Mouse (Mus musculus) gastrocnemius, adult 8-10 months (tissue): Measurements from ENCODE around the gene Rab17. TPM values are rescaled to one million over a fixed set of nuclear protein-coding genes. Genes with fewer than 3 reads are reported as not detected.

Source experiments
- DNase-seq, 2 experiments: peaks; one replicate each; pipeline ENCODE4 v3.0.0; 2022; ENCODE audit warnings: low spot score in 2 of 2
- total RNA-seq, 4 experiments: library from RNA; stranded (reverse); gene quantifications; 2 replicates each; pipeline ENCODE4 v1.2.4; 2022

Gene Rab17
- total RNA-seq, result not detected

DNA sequence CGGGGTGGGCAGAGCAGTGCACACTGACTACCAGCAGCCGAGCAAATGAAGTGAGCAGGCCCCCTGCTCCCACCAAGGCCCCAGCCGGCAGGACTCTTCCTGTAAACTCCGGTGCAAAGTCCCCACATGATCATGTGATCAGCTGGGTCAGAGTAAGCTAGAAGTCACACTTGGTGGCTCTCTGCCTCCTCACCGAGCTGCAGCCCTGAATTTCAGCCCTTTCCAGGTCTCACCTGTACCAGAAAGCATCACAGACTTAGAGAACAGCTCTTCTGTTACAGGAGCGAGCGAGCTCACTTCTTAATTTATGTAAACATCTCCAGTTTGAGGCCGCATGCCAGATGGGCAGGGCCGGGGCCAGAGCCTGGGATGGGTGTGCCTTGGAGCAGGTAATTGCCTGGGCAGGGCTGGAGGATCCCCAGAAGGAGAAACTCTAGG, at the start of gene Rab17:
Gene Rab17, minus strand, starts transcription at position 315 of the 438 bp plus-strand sequence.
- DNase-seq, result no peak

DNA sequence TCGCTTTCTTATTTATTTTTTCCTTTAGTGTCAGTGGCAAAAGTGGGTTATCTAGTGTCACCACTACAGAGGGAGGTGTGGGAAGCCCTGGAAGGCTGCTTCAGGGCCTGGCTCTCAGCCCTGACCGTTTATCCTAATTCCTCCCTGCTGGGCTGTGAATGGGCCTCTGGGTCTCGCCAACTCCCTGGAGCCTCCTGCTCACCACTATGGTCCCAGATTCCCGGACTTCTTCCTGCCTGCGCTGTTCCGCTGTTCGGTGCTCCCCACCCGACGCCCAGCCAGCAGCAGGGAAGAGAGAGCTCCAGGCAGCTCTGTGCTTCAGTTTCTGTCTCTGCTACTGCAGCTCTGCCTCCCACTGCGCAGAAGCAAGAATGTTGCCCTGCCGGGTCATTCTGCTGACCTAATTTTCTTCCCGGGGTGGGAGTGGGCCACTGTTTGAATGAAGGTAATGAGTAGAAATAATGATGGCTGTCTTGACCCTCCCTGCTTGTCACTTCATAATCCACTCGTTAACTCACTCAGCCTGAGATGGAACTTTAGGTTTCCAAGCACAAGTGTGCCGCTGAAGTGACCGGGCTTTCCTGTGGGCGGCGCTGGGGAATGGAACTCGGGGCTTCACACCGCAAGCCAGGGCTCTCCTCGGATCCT, 47.8 kb upstream of the Rab17 start:
- DNase-seq, result no peak

- no peak for DNase-seq
Observed at GRCm38 (mm10) chr1:91015571-91015970, 46.1 kb upstream of the Rab17 start.

GRCm38 (mm10) chr1:91013803-91014202, 44.3 kb upstream of the Rab17 start:
- no peak for DNase-seq

DNA sequence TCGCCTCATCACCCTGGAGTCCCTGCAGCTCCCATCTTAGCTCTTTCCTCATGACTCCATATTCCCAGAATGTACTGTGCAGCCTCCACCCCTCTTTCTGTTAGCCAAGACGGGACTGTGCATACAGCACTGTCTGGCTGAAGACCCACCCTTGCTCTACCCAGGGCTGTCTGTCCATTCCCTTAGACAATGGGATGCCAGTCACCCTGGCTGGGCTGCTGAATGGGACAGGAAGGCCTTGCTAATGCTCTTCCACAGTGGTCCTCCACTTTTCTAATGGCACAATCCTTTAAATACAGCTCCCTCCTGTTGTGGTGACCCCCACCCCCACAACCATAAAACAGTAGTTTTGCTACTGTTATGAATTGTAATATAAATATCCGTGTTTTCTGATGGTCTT, 41.9 kb upstream of the Rab17 start:
- no peak for DNase-seq

DNA sequence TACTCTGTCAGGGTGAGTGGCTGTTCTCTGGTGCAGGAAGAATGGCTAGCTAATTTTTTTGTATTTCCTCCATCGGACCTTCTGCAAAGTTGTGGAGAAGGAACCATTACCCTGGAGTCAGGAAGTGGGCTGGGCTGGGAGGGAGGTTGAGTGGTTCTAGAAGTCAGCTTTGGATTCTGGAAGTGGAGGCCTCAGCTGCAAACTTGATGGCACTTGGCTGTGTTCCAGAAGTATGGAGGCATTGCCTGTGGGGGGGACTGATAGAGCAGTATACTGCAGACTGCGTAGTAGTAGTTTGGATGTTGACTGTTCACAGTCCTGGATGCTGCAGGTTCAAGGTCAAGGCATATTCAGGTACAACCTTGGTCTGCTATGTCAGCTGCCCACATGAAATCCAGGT, 41.3 kb upstream of the Rab17 start:
- DNase-seq, result no peak

DNA sequence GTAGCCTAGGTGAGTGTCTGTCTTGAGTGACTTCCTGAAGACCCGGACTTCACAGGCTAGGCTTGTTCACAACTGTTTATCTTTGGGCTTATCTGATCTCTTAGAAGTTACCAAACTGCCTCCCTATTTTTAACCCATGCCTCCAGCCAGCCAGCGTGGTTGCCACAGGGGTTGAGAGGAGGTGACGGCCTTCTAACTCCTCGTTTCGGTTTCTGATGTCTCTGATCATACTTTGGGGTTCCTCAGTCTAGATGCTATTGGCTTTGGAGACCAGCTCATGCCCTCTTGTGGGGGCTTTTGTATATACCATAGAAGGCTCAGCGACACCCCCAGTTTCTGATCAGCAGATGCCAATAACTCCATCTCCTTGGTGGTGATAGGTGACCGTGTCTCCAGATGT, 40.8 kb upstream of the Rab17 start:
- no peak for DNase-seq

- DNase-seq, result no peak
Observed at GRCm38 (mm10) chr1:91009266-91009665, 39.8 kb upstream of the Rab17 start.

GRCm38 (mm10) chr1:91008746-91009145, 39.3 kb upstream of the Rab17 start:
- DNase-seq, result no peak

- DNase-seq, result peak in 1 of 2 experiments; percentile 43
Observed at GRCm38 (mm10) chr1:91008147-91008682, 38.8 kb upstream of the Rab17 start.

GRCm38 (mm10) chr1:91006708-91007107, 37.2 kb upstream of the Rab17 start:
- no peak for DNase-seq

DNA sequence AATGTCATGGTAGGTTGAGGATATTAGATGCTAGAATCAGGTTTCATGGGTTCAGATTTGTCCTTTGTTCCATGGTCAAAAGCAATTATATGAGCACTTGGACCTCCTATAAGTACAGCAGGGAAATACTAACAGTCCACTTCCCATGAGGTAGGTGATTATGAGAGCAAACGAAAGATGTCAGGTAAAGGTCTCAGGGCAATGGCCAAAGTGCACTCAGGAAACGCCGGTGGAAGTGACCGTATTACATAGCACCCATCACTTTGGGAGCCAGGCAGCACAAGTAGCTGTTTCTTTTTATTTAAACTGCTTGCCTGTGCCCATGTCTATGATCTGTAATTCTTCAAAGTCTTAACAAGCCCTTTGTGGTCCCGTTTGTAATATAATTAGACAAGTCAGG, 36.6 kb upstream of the Rab17 start:
- no peak for DNase-seq

DNA sequence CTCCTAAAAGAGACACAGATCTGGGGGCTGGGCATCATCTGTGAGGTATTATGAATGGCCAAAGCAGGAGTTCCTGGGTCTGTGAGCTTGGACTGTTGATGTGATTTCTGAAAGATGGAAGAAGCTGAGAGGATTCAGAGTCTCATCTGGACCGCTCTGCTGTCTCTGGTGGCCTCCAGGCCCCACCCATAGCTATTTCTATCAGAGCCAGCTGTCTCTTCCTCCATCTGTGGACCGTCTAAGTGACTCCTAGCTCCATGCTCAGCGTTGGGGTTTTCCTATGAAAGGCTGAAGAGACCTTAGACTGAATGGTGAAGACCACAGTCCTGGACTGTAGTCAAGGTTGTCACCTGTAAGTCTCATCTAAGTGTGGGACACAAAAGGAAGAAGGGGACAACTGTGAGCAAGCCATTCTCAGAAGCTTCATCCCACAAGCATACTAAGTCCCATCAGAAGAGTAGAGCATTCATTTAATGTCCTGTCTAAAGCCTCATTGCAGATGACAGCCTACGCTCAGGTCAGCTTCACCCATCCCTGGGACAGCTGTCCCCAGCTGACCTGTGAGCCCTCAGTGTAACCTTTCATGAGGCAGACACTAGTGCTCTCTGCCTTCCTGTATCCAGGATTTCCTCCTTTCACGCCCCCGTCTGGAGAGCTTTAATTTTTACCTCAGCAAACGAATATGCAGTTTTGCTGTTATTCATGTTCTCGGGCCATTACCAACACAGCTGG, 34.2 kb upstream of the Rab17 start:
- DNase-seq, result no peak

DNA sequence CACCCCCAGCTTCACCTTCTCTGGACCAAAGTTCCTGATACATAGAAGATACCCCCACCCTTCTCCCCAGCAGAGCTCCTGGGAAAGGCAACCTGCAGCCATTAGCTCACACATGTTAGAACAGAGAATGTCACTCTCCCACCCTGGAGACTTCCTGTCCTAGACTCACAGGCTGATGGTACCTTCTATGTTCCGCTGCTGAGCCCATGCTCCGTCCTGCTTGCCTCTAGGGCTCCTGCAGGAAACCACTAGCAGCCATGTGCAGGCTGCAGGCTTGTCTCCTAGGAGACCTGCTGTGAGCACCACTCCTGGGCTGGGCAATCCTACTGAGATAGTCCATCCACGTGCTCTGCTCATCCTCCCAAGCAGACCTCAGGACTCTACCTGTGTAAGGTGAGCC, 33.2 kb upstream of the Rab17 start:
- peak in 1 of 2 experiments; percentile 2 for DNase-seq

GRCm38 (mm10) chr1:91001871-91002539, 32.5 kb upstream of the Rab17 start:
- peak in 1 of 2 experiments; percentile 6 for DNase-seq

DNA sequence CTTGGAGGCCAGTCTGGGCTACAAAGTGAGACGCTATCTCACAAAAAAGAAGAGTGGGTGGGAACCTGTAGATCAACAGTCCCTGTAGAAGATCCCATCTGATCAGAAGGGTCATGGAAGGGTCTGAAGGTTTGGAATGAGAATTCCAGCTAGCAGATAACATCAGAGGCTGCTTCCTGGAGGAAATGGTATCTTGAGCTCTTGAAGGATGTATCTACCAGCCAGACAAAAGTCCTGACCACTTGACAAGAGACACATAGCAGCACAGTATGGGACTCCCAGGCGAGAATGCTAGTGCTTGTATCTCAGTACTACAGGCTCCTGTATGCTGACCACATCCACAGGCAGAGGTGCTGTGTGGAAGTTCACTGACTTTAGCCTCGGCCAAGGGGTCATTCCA, 31.6 kb upstream of the Rab17 start:
- peak in 1 of 2 experiments; percentile 2 for DNase-seq

GRCm38 (mm10) chr1:90999911-91000601, 30.6 kb upstream of the Rab17 start:
- peak in 1 of 2 experiments; percentile 23 for DNase-seq

- DNase-seq, result no peak
Observed at GRCm38 (mm10) chr1:90998891-90999611, 29.6 kb upstream of the Rab17 start.

DNA sequence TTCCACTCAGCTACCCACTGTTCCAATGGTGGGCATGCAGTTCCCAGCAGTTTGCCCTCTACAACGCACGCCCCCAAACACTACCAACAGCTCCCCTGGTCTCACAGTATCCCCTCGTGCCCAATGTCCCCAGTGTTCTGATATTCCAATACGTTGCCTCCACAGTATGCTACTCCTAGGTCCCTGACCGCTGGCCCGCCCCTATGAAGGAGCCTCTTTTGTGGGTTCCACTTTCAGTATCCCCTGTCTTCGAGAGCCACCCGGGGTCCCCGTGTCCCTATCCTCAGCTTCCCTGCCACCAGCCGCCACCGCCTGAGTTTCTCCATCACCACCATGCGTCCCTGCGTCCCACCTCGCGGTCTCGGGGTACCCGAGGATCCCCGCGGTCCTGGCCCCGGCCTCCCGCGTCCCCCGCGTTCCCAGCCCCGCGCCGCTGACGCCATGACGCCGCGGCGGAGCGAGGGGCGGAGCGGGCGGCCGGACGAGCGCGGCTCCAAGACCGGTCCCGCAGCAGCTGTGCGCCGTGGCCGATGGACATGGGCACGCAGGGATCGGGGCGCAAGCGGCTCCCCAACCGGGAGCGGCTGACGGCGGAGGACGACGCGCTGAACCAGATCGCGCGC, 28.9 kb upstream of the Rab17 start, which contains the start of gene Lrrfip1:
Gene Lrrfip1, plus strand, starts transcription at position 470 of the 623 bp plus-strand sequence.
- DNase-seq, result peak; percentile 50 to 58

DNA sequence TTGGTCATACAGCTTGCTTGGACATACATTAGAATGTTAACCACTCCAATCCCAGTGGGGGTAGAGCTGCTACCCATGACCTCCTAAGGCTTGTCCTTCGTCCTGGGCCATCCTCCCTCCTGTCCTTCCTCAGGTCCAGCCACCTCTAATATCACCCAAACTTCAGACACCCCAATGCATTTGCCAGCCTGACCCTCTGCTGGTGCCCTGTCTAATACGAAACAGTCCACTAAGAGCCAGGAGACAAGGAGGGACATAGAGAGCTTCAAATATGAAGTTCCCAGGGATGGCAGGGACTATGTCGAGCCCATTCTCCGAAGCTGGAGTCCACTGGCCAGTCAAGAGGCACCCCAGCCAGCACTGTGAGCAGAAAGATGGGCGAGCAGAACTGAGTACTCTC, 28.2 kb upstream of the Rab17 start:
- peak in 1 of 2 experiments; percentile 2 for DNase-seq
